Mouse (Mus musculus): ENCODE results near the gene Neu3. TPM values are rescaled to one million over a fixed set of nuclear protein-coding genes. Genes with fewer than 3 reads are reported as not detected.

Neu3 gene
- total and polyA plus RNA-seq, 3 experiments, result 8.5 to 11.5 (median 11.0) TPM

GRCm38 (mm10) chr7:99854311-99854710, 26.1 kb upstream of the Neu3 start:
- Histone ChIP-seq H3K79me2 (replicated peaks; ENCODE audit: control insufficient read depth, extremely low read depth, insufficient read depth, poor library complexity, severe bottlenecking) (peaks cover 86% of the 10 kb centered on the region), H3K4me2 (ENCODE audit: insufficient read depth, low read depth, poor library complexity, severe bottlenecking) (no peak overlapping the region), H3K27me3 (replicated peaks) (no peaks in the 10 kb centered on the region), H3K36me3 (replicated peaks in 1 of 2; ENCODE audit: control insufficient read depth in 1 of 2, insufficient read depth in 1 of 2, low read length in 1 of 2) (peaks cover 18 to 43% of the 10 kb centered on the region in 2 experiments), H3K9me3 (replicated peaks; ENCODE audit: low read length) (no peaks in the 10 kb centered on the region), H3K4me1 (ENCODE audit: control insufficient read depth in 1 of 2, insufficient read depth in 2 of 2) (peaks cover 20 to 74% of the 10 kb centered on the region in 2 experiments), H3K4me3 (replicated peaks in 1 of 3; ENCODE audit: low read depth in 2 of 3, low read length in 2 of 3, poor library complexity in 1 of 3) (no peak overlapping the region), H3K27ac (ENCODE audit: insufficient read depth, low read depth) (no peak overlapping the region), H3K9ac (ENCODE audit: insufficient read depth, low read depth) (no peak overlapping the region)
- no peak for DNase-seq (ENCODE audit: extremely low read depth)
- dilution Hi-C loops (cut with MboI; ENCODE audit: extremely low pct_ligation_motif_present, extremely low pct_unique_long_range_greater_than_20kb, low sequenced_read_pairs) (no loop called here), in situ Hi-C loops (cut with MboI; ENCODE audit: low pct_ligation_motif_present, low pct_unique_long_range_greater_than_20kb, low sequenced_read_pairs) (no loop called here)
- TF ChIP-seq CTCF (conservative IDR thresholded peaks at IDR 0.05 in 1 of 2, IDR thresholded peaks at IDR 0.05 in 1 of 2; ENCODE audit: low read depth in 2 of 2, low read length in 2 of 2) (peak; percentile 8 to 36; a peak in 2 of 4 replicates), USF2 (conservative IDR thresholded peaks at IDR 0.05; ENCODE audit: low read depth, low read length) (no peak), RAD21 (IDR thresholded peaks at IDR 0.05; ENCODE audit: low read depth, low read length) (no peak)

DNA sequence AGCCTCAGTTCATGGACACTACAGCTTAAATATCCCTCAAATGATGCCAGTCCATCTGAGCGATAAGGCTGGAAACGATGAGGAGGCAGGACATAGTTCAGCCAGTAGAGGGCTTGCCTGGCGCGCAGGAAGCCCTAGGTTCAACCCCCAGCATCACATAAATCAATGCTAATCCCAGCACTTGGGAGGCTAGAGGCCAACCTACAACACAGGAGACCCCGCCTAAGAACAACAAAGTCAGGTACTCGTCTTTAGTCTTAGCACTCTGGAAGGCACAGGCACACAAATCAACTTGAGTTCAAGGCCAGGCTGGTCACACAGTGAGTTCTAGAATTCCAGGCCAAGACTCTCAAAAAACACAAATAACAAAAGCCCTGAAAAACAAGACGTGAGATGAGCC, 25.1 kb upstream of the Neu3 start:
- H3K79me2 ChIP-seq (replicated peaks; ENCODE audit: control insufficient read depth, extremely low read depth, insufficient read depth, poor library complexity, severe bottlenecking), result peaks cover 89% of the 10 kb centered on the region
- H3K27me3 ChIP-seq (replicated peaks), result no peaks in the 10 kb centered on the region
- peaks cover 20 to 72% of the 10 kb centered on the region in 2 experiments for H3K4me1 ChIP-seq (ENCODE audit: control insufficient read depth in 1 of 2, insufficient read depth in 2 of 2)
- no peak overlapping the region for H3K27ac ChIP-seq (ENCODE audit: insufficient read depth, low read depth)
- no peaks in the 10 kb centered on the region for H3K9me3 ChIP-seq (replicated peaks; ENCODE audit: low read length)
- dilution Hi-C loops (cut with MboI; ENCODE audit: extremely low pct_ligation_motif_present, extremely low pct_unique_long_range_greater_than_20kb, low sequenced_read_pairs), result no loop called here
- H3K4me3 ChIP-seq (replicated peaks in 1 of 3; ENCODE audit: low read depth in 2 of 3, low read length in 2 of 3, poor library complexity in 1 of 3), result no peak overlapping the region
- no peak for DNase-seq (ENCODE audit: extremely low read depth)
- H3K4me2 ChIP-seq (ENCODE audit: insufficient read depth, low read depth, poor library complexity, severe bottlenecking), result no peak overlapping the region
- H3K36me3 ChIP-seq (replicated peaks in 1 of 2; ENCODE audit: control insufficient read depth in 1 of 2, insufficient read depth in 1 of 2, low read length in 1 of 2), result peaks cover 26 to 52% of the 10 kb centered on the region in 2 experiments
- TF ChIP-seq JUN (IDR thresholded peaks at IDR 0.05; ENCODE audit: insufficient read depth, low read depth, low read length), result no peak
- TF ChIP-seq CTCF (conservative IDR thresholded peaks at IDR 0.05 in 1 of 2, IDR thresholded peaks at IDR 0.05 in 1 of 2; ENCODE audit: low read depth in 2 of 2, low read length in 2 of 2), result peak in 1 of 2 experiments; percentile 35; a peak in 1 of 4 replicates
- TF ChIP-seq SMC3 (IDR thresholded peaks at IDR 0.05; ENCODE audit: low read depth, low read length), result 0 out of 2 replicates have a peak, but pooled peaks have one; percentile 9
- in situ Hi-C loops (cut with MboI; ENCODE audit: low pct_ligation_motif_present, low pct_unique_long_range_greater_than_20kb, low sequenced_read_pairs), result no loop called here
- H3K9ac ChIP-seq (ENCODE audit: insufficient read depth, low read depth), result no peak overlapping the region

- peaks cover 80% of the 10 kb centered on the region for H3K79me2 ChIP-seq (replicated peaks; ENCODE audit: control insufficient read depth, extremely low read depth, insufficient read depth, poor library complexity, severe bottlenecking)
- DNase-seq (ENCODE audit: extremely low read depth), result no peak
- in situ Hi-C loops (cut with MboI; ENCODE audit: low pct_ligation_motif_present, low pct_unique_long_range_greater_than_20kb, low sequenced_read_pairs), result no loop called here
- peak overlapping the region; percentile 3; the same call in 1 of the 2 replicates for H3K9ac ChIP-seq (ENCODE audit: insufficient read depth, low read depth)
- no peaks in the 10 kb centered on the region for H3K27me3 ChIP-seq (replicated peaks)
- peak overlapping the region; percentile 73 for H3K27ac ChIP-seq (ENCODE audit: insufficient read depth, low read depth)
- no peaks in the 10 kb centered on the region for H3K9me3 ChIP-seq (replicated peaks; ENCODE audit: low read length)
- H3K4me1 ChIP-seq (ENCODE audit: control insufficient read depth in 1 of 2, insufficient read depth in 2 of 2), result peaks cover 20 to 65% of the 10 kb centered on the region in 2 experiments
- peak overlapping the region; percentile 80 for H3K4me2 ChIP-seq (ENCODE audit: insufficient read depth, low read depth, poor library complexity, severe bottlenecking)
- dilution Hi-C loops (cut with MboI; ENCODE audit: extremely low pct_ligation_motif_present, extremely low pct_unique_long_range_greater_than_20kb, low sequenced_read_pairs), result no loop called here
- H3K36me3 ChIP-seq (replicated peaks in 1 of 2; ENCODE audit: control insufficient read depth in 1 of 2, insufficient read depth in 1 of 2, low read length in 1 of 2), result peaks cover 36 to 67% of the 10 kb centered on the region in 2 experiments
- no peak overlapping the region for H3K4me3 ChIP-seq (replicated peaks in 1 of 3; ENCODE audit: low read depth in 2 of 3, low read length in 2 of 3, poor library complexity in 1 of 3)
- 0 out of 2 replicates have a peak, but pooled peaks have one; percentile 41 for TF ChIP-seq MAX (IDR thresholded peaks at IDR 0.05; ENCODE audit: low read length)
- TF ChIP-seq CHD2 (IDR thresholded peaks at IDR 0.05; ENCODE audit: low read length), result no peak
- 0 out of 2 replicates have a peak, but pooled peaks have one; percentile 34 for TF ChIP-seq POLR2AphosphoS2 (IDR thresholded peaks at IDR 0.05; ENCODE audit: low read depth, low read length)
- TF ChIP-seq MYC (IDR thresholded peaks at IDR 0.05; ENCODE audit: low read depth, low read length), result peak; percentile 58; the same call in 1 of the 2 replicates
- no peak for TF ChIP-seq USF2 (conservative IDR thresholded peaks at IDR 0.05; ENCODE audit: low read depth, low read length)
- TF ChIP-seq HCFC1 (IDR thresholded peaks at IDR 0.05; ENCODE audit: low read depth, low read length), result no peak
- TF ChIP-seq JUND (conservative IDR thresholded peaks at IDR 0.05; ENCODE audit: low read depth, low read length), result no peak
- no peak for TF ChIP-seq ZKSCAN1 (IDR thresholded peaks at IDR 0.05; ENCODE audit: borderline replicate concordance, low read depth, low read length)
- no peak for TF ChIP-seq NELFE (IDR thresholded peaks at IDR 0.05; ENCODE audit: low read depth, low read length)
- TF ChIP-seq ZC3H11A (IDR thresholded peaks at IDR 0.05; ENCODE audit: low read depth, low read length), result no peak
- TF ChIP-seq BHLHE40 (IDR thresholded peaks at IDR 0.05; ENCODE audit: low read depth, low read length), result 0 out of 2 replicates have a peak, but pooled peaks have one; percentile 3
These were observed 23.4 kb upstream of the Neu3 start for GRCm38 (mm10) chr7:99851618-99852017.

Measured in CH12.LX (cell line).